In genomic region chr11:44501477-44501876, GRCm38 (mm10) we compare ENCODE assay signal across 19 mouse cellular contexts. TPM values are rescaled to one million over a fixed set of nuclear protein-coding genes. Genes with fewer than 3 reads are reported as not detected.
A peak's percentile ranks its signal among the peaks of the same experiment; 100 is the strongest.
DNase-seq lines count a peak whose midpoint lies in the region; ATAC-seq and TF ChIP-seq lines count a peak whose summit lies in the region.
"Had no signal": no experiment of that assay in that cellular context is flagged by ENCODE, and none has a peak within 500 bp of the region (broad histone marks: within the 10 kb centered on the region; RNA-seq: fewer than 3 reads in every experiment).

No protein-coding gene starts in this region.

- intact Hi-C loops in left cerebral cortex, adult 2 months (cut with DNase I), result no loop called here

- no peak overlapping the region for H3K4me3 ChIP-seq in left cerebral cortex, adult 2 months
- H3K4me3 ChIP-seq: embryonic facial prominence, embryonic 10.5 days; embryonic facial prominence, embryonic 12.5 days; forebrain, embryonic 13.5 days; forebrain, embryonic 15.5 days had no signal

- peak; percentile 40 for DNase-seq in induced T-regulatory cell, adult 2 months (ENCODE audit: low read depth)
- peak; percentile 41 for DNase-seq in naive thymus-derived CD4-positive, alpha-beta T cell, adult 2 months (ENCODE audit: low read depth)
- DNase-seq in lung, postnatal 25 days (ENCODE audit: low spot score), result no peak
- DNase-seq in left cerebral cortex, adult 2 months (ENCODE audit: extremely low spot score in 1 of 2, low spot score in 2 of 2), result no peak
- no peak for DNase-seq in yolk sac, embryonic 10.5 days (ENCODE audit: low spot score)
- DNase-seq: adrenal gland, adult 8-10 months; adrenal gland, postnatal 14 days; adrenal gland, postnatal 36 days; cerebellum, adult 11-12 months; cerebellum, adult 2 months; cerebellum, adult 9-10 months; cerebellum, postnatal 10 days; cerebellum, postnatal 25 days; forebrain, postnatal 0 days had no signal

- TF ChIP-seq CTCF in left cerebral cortex, adult 2 months (IDR thresholded peaks at IDR 0.05), result no peak

- no peak overlapping the region for H3K27ac ChIP-seq in left cerebral cortex, adult 2 months
- H3K27ac ChIP-seq: embryonic facial prominence, embryonic 10.5 days; embryonic facial prominence, embryonic 12.5 days; forebrain, embryonic 13.5 days; forebrain, embryonic 15.5 days had no signal

- peak; percentile 87 for ATAC-seq in CD4-positive, CD25-positive, alpha-beta regulatory T cell, adult 4 months
- ATAC-seq: forebrain, embryonic 13.5 days; forebrain, embryonic 15.5 days; forebrain, postnatal 0 days had no signal

RNA-seq across cellular contexts. Expression of gene Rnf145, which starts 17.3 kb away (rescaled TPM):
- 10 to 100 TPM; 54.0 to 64.9 TPM for polyA plus RNA-seq in CD4-positive, CD25-positive, alpha-beta regulatory T cell, adult 4 months (2017; shearing (Covaris generic))
- 10 to 100 TPM; 82.0 to 97.8 TPM for total RNA-seq in left cerebral cortex, adult 2 months (2021)

RNA-seq across cellular contexts. Expression of gene Ublcp1, which starts 31.2 kb away (rescaled TPM):
- polyA plus RNA-seq in CD4-positive, CD25-positive, alpha-beta regulatory T cell, adult 4 months (2017; shearing (Covaris generic)), result 10 to 100 TPM; 44.1 to 58.3 TPM
- 10 to 100 TPM; 45.7 to 50.1 TPM for total RNA-seq in left cerebral cortex, adult 2 months (2021)

Comparison
In these comparisons a context has a peak if more than half of its experiments do, and no peak if none do; other contexts are left out.
1. DNase-seq: peak in induced T-regulatory cell, adult 2 months (single experiment) and naive thymus-derived CD4-positive, alpha-beta T cell, adult 2 months (single experiment); none in lung, postnatal 25 days (single experiment), left cerebral cortex, adult 2 months (0 of 2) and yolk sac, embryonic 10.5 days (single experiment).